Mouse (Mus musculus) embryonic fibroblast, embryonic 13.5 days (primary cell): ENCODE data around the gene Hoxb5. TPM values are rescaled to one million over a fixed set of nuclear protein-coding genes. Genes with fewer than 3 reads are reported as not detected.

Experiments used
- H3K27ac ChIP-seq: 2 replicates; pipeline ENCODE4 v1.5.1; 2012; ENCODE audit warnings: low read length, control low read depth, inconsistent platforms; ENCODE audit not compliant: insufficient read depth
- H3K4me1 ChIP-seq: 2 replicates; pipeline ENCODE4 v1.6.1; 2011; ENCODE audit warnings: low read length; ENCODE audit not compliant: control insufficient read depth, insufficient read depth
- H3K4me3 ChIP-seq: 2 replicates; pipeline ENCODE4 v1.5.1; 2011; ENCODE audit warnings: mild to moderate bottlenecking, control low read depth, low read length; ENCODE audit not compliant: insufficient read depth
- CTCF ChIP-seq: IDR thresholded peaks from 2 replicates; pipeline ENCODE4 v1.5.1; 2011; ENCODE audit warnings: mild to moderate bottlenecking, control low read depth, low read length, moderate library complexity, borderline replicate concordance; ENCODE audit not compliant: insufficient read depth
- POLR2A ChIP-seq: IDR thresholded peaks from 2 replicates; pipeline ENCODE4 v1.6.1; 2011; ENCODE audit warnings: low read depth, mild to moderate bottlenecking, control low read depth, low read length, moderate library complexity
- polyA plus RNA-seq: library from polyadenylated mRNA; stranded (reverse); fragments of >200 nt; gene quantifications from 2 replicates; pipeline ENCODE4 v1.2.4, GENCODE M21; 2011; ENCODE audit warnings: low read depth; ENCODE audit not compliant: missing spikeins, insufficient read length

Gene Hoxb5
- polyA plus RNA-seq, 1 experiment, result 4.1 TPM

GRCm38 (mm10) chr11:96324125-96324524, 21.0 kb downstream of the Hoxb5 start:
- H3K4me1 ChIP-seq, result no peaks in the 10 kb centered on the region
- peak overlapping the region; percentile 51 for H3K27ac ChIP-seq
- TF ChIP-seq POLR2A (no peak), CTCF (no peak)
- H3K4me3 ChIP-seq, result no peak overlapping the region

- no peaks in the 10 kb centered on the region for H3K4me1 ChIP-seq
- no peak overlapping the region; the same call in 1 of the 2 replicates for H3K4me3 ChIP-seq
These were observed 21.8 kb downstream of the Hoxb5 start for GRCm38 (mm10) chr11:96324965-96325364.

DNA sequence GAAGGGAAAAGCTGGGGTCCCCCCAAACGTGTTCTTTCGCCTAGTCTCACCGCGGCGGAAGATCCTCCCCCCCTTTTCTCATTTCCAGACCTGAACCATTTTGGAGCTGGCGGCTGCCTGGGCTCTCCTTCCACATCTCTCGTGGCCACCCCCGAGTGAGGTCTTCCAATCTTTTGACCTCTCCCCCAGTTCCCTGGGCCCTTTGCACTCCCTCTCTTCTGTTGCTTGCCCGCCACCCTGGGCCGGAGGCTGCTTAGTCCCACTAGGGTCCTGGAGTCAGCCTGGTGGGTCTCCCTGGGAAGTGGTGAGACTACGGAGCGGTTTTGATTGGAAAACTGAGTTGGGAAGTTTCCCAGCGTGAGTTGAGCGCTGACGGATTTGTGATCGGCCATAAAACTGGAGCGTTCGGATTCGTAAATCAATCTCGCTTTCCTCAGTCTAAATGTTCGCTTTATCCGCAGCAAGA, 22.6 kb downstream of the Hoxb5 start:
- TF ChIP-seq POLR2A (no peak), CTCF (no peak)
- H3K27ac ChIP-seq, result peak overlapping the region; percentile 56
- peak overlapping the region; percentile 19; the same call in 1 of the 2 replicates for H3K4me3 ChIP-seq
- no peaks in the 10 kb centered on the region for H3K4me1 ChIP-seq

More at GRCm38 (mm10) chr11:96324965-96325364, 21.8 kb downstream of the Hoxb5 start:
- TF ChIP-seq POLR2A (no peak), CTCF (no peak)
- peak overlapping the region; percentile 51 for H3K27ac ChIP-seq

GRCm38 (mm10) chr11:96326705-96327104, 23.6 kb downstream of the Hoxb5 start:
- TF ChIP-seq POLR2A, result no peak
- TF ChIP-seq CTCF, result no peak

DNA sequence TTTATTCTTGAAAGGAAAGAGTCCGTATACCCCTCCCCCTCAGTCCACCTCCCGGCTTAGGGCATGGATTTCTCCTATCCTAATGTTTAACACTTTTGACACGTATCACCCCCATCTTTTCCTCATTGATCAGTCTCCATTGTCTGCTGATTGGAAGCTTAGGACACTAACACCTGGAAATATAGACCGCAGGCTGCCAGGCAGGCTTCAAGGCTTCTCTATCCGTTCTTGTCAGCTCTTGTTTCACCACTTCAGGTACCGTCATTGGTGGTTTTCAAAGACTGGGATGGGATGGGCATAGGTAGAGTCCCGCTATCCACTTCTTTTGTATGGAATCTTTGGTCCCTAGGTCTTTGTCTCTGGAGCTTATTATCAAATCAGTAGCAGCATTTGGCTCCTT, 24.0 kb downstream of the Hoxb5 start:
- H3K4me3 ChIP-seq, result no peak overlapping the region; the same call in 1 of the 2 replicates
- TF ChIP-seq CTCF (no peak), POLR2A (no peak)
- no peaks in the 10 kb centered on the region for H3K4me1 ChIP-seq
- peak overlapping the region; percentile 47 for H3K27ac ChIP-seq

More at GRCm38 (mm10) chr11:96326705-96327104, 23.6 kb downstream of the Hoxb5 start:
- Histone ChIP-seq H3K4me1 (no peaks in the 10 kb centered on the region), H3K27ac (peak overlapping the region; percentile 47; the same call in 1 of the 2 replicates), H3K4me3 (no peak overlapping the region)

DNA sequence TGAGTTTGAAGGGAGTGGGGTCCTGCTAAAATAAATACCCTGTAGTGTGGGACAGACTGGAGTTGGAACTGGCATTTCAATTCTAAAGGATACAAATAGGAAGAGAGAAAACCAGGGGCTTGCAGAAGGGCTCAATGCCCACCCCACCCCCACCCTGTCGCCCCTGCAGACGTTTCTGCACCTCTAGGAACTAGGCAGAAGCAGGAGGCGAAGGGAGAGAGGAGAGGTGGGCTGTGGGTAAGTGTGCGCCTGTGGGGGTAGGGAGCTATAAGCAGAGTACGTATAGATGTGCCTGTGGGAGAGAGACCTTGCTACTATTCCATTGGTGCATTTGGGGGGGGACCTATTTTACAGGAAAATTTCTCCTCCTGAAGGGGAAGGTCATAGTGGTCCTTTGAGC, 24.6 kb downstream of the Hoxb5 start:
- Histone ChIP-seq H3K4me3 (no peak overlapping the region), H3K27ac (peak overlapping the region; percentile 53), H3K4me1 (no peaks in the 10 kb centered on the region)
- TF ChIP-seq CTCF (no peak), POLR2A (no peak)

DNA sequence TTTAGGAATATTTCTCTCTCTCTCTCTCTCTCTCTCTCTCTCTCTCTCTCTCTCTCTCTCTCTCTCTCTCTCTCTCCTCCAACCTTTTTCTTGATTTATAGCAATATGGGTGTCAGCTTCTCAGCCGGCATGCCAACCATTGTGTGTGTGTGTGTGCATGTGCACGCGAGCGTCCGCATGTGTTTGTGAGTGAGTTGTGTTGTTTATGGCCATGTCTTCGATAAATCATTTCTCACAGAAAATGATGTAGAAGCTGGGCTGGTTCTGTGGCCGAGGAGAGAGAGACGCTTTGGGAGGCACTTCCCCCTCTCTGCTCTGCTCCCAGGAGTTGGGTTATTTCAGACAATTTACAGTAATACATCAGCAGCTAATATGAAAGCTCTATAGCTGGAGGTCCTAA, 25.5 kb downstream of the Hoxb5 start:
- Histone ChIP-seq H3K4me3 (no peak overlapping the region), H3K27ac (peak overlapping the region; percentile 4; the same call in 1 of the 2 replicates), H3K4me1 (no peaks in the 10 kb centered on the region)
- no peak for TF ChIP-seq CTCF
- no peak for TF ChIP-seq POLR2A

DNA sequence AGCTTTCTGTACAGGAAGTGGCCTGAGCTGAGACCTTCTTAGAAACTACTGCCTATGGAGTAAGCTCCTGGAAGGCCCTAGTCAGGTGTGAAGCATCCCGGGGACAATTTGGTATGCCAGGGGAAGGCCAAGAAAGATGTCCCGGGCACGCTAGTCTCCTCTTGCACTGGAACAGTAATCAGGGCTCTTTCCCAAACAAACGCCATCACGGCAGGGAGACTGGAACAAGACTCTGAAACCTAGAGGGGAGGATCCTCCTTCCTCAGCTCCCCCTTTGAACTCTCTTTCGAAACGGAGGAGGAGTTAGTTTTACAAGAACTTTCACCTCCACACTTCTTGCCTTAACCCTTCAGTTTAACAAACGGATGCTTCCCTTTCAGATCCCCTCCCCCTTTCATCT, 29.0 kb downstream of the Hoxb5 start:
- Histone ChIP-seq H3K4me3 (peak overlapping the region; percentile 23), H3K4me1 (no peaks in the 10 kb centered on the region), H3K27ac (peak overlapping the region; percentile 81)
- TF ChIP-seq CTCF, result no peak

GRCm38 (mm10) chr11:96332618-96333032, 29.5 kb downstream of the Hoxb5 start:
- Histone ChIP-seq H3K4me1 (no peaks in the 10 kb centered on the region), H3K4me3 (peak overlapping the region; percentile 23), H3K27ac (peak overlapping the region; percentile 81)
- TF ChIP-seq CTCF (no peak), POLR2A (0 out of 2 replicates have a peak, but pooled peaks have one; percentile 15)

GRCm38 (mm10) chr11:96333241-96334001, 30.3 kb downstream of the Hoxb5 start:
- H3K27ac ChIP-seq, result peak overlapping the region; percentile 81
- H3K4me1 ChIP-seq, result no peaks in the 10 kb centered on the region
- no peak for TF ChIP-seq CTCF
- TF ChIP-seq POLR2A, result 0 out of 2 replicates have a peak, but pooled peaks have one; percentile 8
- H3K4me3 ChIP-seq, result peak overlapping the region; percentile 23
